Mouse (Mus musculus) embryonic fibroblast, embryonic 13.5 days (primary cell): Measurements from ENCODE around the gene Ctps.

Experiments used
- CTCF ChIP-seq: IDR thresholded peaks from 2 replicates; pipeline ENCODE4 v1.5.1; 2011; ENCODE audit warnings: mild to moderate bottlenecking, control low read depth, low read length, moderate library complexity, borderline replicate concordance; ENCODE audit not compliant: insufficient read depth
- POLR2A ChIP-seq: IDR thresholded peaks from 2 replicates; pipeline ENCODE4 v1.6.1; 2011; ENCODE audit warnings: low read depth, mild to moderate bottlenecking, control low read depth, low read length, moderate library complexity

DNA sequence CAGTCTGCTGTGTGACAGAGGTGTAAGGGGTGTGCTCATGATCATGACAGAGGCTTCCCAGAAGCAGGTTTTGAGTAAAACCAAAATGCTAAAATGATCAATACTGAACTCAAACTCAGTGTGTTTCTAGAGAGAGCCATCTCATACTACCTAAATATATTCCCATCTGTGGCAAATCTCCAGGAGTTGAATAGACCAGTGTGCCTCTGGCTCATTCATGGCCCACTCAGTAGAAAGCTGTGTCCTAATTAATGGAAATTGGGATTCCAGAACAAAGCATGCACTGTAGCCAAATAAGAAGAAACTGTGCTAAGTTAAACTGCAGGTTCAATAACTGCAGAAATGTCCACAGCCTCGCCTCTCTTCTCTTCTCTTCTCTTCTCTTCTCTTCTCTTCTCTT, 16.9 kb upstream of the Ctps start:
- TF ChIP-seq POLR2A = no peak
- no peak for TF ChIP-seq CTCF
